In the genomic region with DNA sequence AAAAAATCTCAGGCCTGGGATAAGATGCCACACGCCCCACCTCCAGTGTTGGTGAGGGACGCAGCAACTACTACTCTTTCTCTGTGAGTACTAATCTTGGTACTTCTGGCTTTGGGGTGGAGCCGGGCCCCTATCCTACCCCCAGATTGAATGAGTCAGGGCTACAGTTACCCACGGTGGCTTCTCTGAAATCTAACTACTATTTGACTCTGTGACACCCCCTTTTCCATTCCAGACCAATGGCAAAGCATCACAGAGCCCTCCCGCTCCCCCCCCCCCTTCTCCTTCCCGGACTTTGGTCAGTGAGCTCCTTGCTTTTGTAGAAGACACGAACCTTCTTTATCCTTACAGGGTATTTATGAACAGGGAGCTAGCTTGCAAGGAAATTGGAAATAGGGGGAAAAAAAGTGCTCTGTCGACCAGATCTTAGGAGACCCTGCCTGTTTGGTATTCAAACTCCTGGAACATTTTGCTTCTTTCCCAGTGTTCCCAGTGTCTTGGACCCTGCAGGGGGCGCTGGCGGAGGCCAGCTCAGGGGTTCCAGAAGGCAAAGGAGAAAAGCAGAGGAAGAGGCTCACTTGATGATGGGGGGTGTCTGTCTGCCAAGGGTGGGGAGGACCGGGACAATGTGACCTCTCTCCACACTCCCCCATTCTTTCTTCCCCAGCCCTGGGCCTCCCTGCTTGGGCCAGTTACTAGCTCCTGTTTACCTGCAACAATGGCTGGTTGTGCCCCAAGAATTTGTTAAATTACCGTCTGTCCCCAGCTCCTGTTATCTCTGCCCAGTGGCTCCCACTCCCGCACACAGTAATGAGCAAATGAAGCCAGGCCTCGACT, we compare ENCODE assay signal across 8 mouse cellular contexts. TPM values are rescaled to one million over a fixed set of nuclear protein-coding genes. Genes with fewer than 3 reads are reported as not detected.
DNase-seq lines count a peak whose midpoint lies in the region; ATAC-seq and TF ChIP-seq lines count a peak whose summit lies in the region.

No protein-coding gene starts in this region.

- no peak for DNase-seq in kidney, adult 11 months
- DNase-seq in R1 (ENCODE audit: low read depth, low spot score) = peak; percentile 63
- DNase-seq in liver, embryonic 14.5 days (ENCODE audit: low read depth in 3 of 3, low spot score in 3 of 3) = no peak
- no peak for DNase-seq in stomach, postnatal 0 days (ENCODE audit: low spot score)
- no peak for DNase-seq in frontal cortex, postnatal 10 days (ENCODE audit: low spot score in 2 of 2)

- peak; percentile 14; the same call in 1 of the 2 replicates for TF ChIP-seq CTCF in liver, embryonic 14.5 days (IDR thresholded peaks at IDR 0.05; ENCODE audit: low read depth)
- TF ChIP-seq CTCF in stomach, postnatal 0 days (IDR thresholded peaks at IDR 0.05; ENCODE audit: low read depth) = peak; percentile 67

- TF ChIP-seq EP300 in liver, embryonic 14.5 days (IDR thresholded peaks at IDR 0.05; ENCODE audit: low read depth) = no peak
- no peak for TF ChIP-seq EP300 in stomach, postnatal 0 days (optimal IDR thresholded peaks at IDR 0.05)

- H3K36me3 ChIP-seq in kidney, embryonic 14.5 days (ENCODE audit: control insufficient read depth, insufficient read depth, low read length) = peaks cover 25% of the 10 kb centered on the region
- H3K36me3 ChIP-seq in forebrain, embryonic 13.5 days (ENCODE audit: poor library complexity, severe bottlenecking) = peaks cover 40% of the 10 kb centered on the region
- H3K36me3 ChIP-seq in liver, embryonic 14.5 days (replicated peaks; ENCODE audit: control insufficient read depth, insufficient read depth, low read depth) = no peaks in the 10 kb centered on the region
- H3K36me3 ChIP-seq in stomach, postnatal 0 days (ENCODE audit: control insufficient read depth, insufficient read depth, low read length) = no peaks in the 10 kb centered on the region

- H3K9ac ChIP-seq in kidney, embryonic 14.5 days (ENCODE audit: low read depth, low read length) = peak overlapping the region; percentile 99
- peak overlapping the region; percentile 100 for H3K9ac ChIP-seq in forebrain, embryonic 13.5 days
- H3K9ac ChIP-seq in liver, embryonic 14.5 days (replicated peaks) = no peak overlapping the region
- peak overlapping the region; percentile 82; the same call in 1 of the 2 replicates for H3K9ac ChIP-seq in stomach, postnatal 0 days (ENCODE audit: low read length)

- H3K27me3 ChIP-seq in kidney, embryonic 14.5 days (ENCODE audit: control insufficient read depth, insufficient read depth, low read length) = peaks cover 5% of the 10 kb centered on the region; the same call in 1 of the 2 replicates
- H3K27me3 ChIP-seq in forebrain, embryonic 13.5 days = no peaks in the 10 kb centered on the region
- H3K27me3 ChIP-seq in liver, embryonic 14.5 days (ENCODE audit: control insufficient read depth, insufficient read depth, low read length) = peaks cover 62% of the 10 kb centered on the region
- no peaks in the 10 kb centered on the region for H3K27me3 ChIP-seq in stomach, postnatal 0 days (ENCODE audit: control insufficient read depth, insufficient read depth, low read length)

- peak overlapping the region; percentile 18; the same call in 1 of the 2 replicates for H3K27ac ChIP-seq in kidney, embryonic 14.5 days (ENCODE audit: low read depth, low read length)
- peak overlapping the region; percentile 100 for H3K27ac ChIP-seq in forebrain, embryonic 13.5 days
- H3K27ac ChIP-seq in liver, embryonic 14.5 days = no peak overlapping the region
- no peak overlapping the region for H3K27ac ChIP-seq in stomach, postnatal 0 days (replicated peaks)

- H3K4me3 ChIP-seq in kidney, embryonic 14.5 days (ENCODE audit: low read length) = peak overlapping the region; percentile 96
- H3K4me3 ChIP-seq in forebrain, embryonic 13.5 days = peak overlapping the region; percentile 100
- H3K4me3 ChIP-seq in liver, embryonic 14.5 days (ENCODE audit: insufficient read depth in 1 of 2, low read depth in 2 of 2, low read length in 2 of 2) = no peak overlapping the region
- H3K4me3 ChIP-seq in stomach, postnatal 0 days (ENCODE audit: low read depth, low read length) = peak overlapping the region; percentile 75

- ATAC-seq in kidney, embryonic 14.5 days (ENCODE audit: low FRiP score, low TSS enrichment) = no peak
- ATAC-seq in forebrain, embryonic 13.5 days = no peak
- ATAC-seq in liver, embryonic 14.5 days (ENCODE audit: insufficient read depth) = no peak
- ATAC-seq in stomach, postnatal 0 days (ENCODE audit: low FRiP score, low TSS enrichment) = no peak
- no peak for ATAC-seq in megakaryocyte progenitor cell, adult 5-6 weeks (replicated peaks; ENCODE audit: poor library complexity)

- peak overlapping the region; percentile 85 for H3K4me2 ChIP-seq in kidney, embryonic 14.5 days (replicated peaks; ENCODE audit: low read depth, low read length)
- H3K4me2 ChIP-seq in forebrain, embryonic 13.5 days = peak overlapping the region; percentile 96
- H3K4me2 ChIP-seq in liver, embryonic 14.5 days (ENCODE audit: low read depth) = no peak overlapping the region; the same call in 1 of the 2 replicates
- H3K4me2 ChIP-seq in stomach, postnatal 0 days (replicated peaks; ENCODE audit: low read depth) = peak overlapping the region; percentile 98

- H3K9me3 ChIP-seq in kidney, embryonic 14.5 days (ENCODE audit: control insufficient read depth, low read length) = no peaks in the 10 kb centered on the region
- no peaks in the 10 kb centered on the region for H3K9me3 ChIP-seq in forebrain, embryonic 13.5 days (replicated peaks)
- no peaks in the 10 kb centered on the region for H3K9me3 ChIP-seq in liver, embryonic 14.5 days (ENCODE audit: control insufficient read depth, low read length)
- no peaks in the 10 kb centered on the region for H3K9me3 ChIP-seq in stomach, postnatal 0 days (ENCODE audit: control insufficient read depth, low read length)

- peaks cover 41% of the 10 kb centered on the region for H3K4me1 ChIP-seq in kidney, embryonic 14.5 days (ENCODE audit: control insufficient read depth, insufficient read depth, low read length)
- peaks cover 73% of the 10 kb centered on the region for H3K4me1 ChIP-seq in forebrain, embryonic 13.5 days
- no peaks in the 10 kb centered on the region for H3K4me1 ChIP-seq in liver, embryonic 14.5 days (replicated peaks; ENCODE audit: control insufficient read depth in 2 of 2, insufficient read depth in 2 of 2, low read length in 1 of 2)
- peaks cover 3% of the 10 kb centered on the region; the same call in 1 of the 2 replicates for H3K4me1 ChIP-seq in stomach, postnatal 0 days (replicated peaks; ENCODE audit: control insufficient read depth, insufficient read depth)

- 13% methylated on average over 14 of the region's 14 CpGs for WGBS in kidney, embryonic 14.5 days
- 1% methylated on average over 14 of the region's 14 CpGs for WGBS in forebrain, embryonic 13.5 days
- 10% methylated on average over 14 of the region's 14 CpGs for WGBS in liver, embryonic 14.5 days (ENCODE audit: insufficient replicate concordance)
- 20% methylated on average over 14 of the region's 14 CpGs for WGBS in stomach, postnatal 0 days

RNA-seq across cellular contexts. Expression of a gene that starts 1.9 kb away (rescaled TPM):
- 26.2 and 34.0 TPM in 2 replicates for polyA plus RNA-seq in kidney, embryonic 14.5 days (2014; fragmentation: Nextera tagmentation; extraction: Ambion mirVana)
- polyA plus RNA-seq in forebrain, embryonic 13.5 days (2015; fragmentation: Nextera tagmentation; extraction: Ambion mirVana) = 99.0 and 107 TPM in 2 replicates
- polyA plus RNA-seq in liver, embryonic 14.5 days (2012; rRNA removed) = 0.95 and 1.2 TPM in 2 replicates
- 0.37 and 0.59 TPM in 2 replicates for polyA plus RNA-seq in liver, embryonic 14.5 days (2014; fragmentation: Nextera tagmentation; extraction: Ambion mirVana)
- 3.2 and 3.6 TPM in 2 replicates for polyA plus RNA-seq in stomach, postnatal 0 days (2015; fragmentation: Nextera tagmentation; extraction: Ambion mirVana)
- total RNA-seq in megakaryocyte progenitor cell, adult 5-6 weeks (2015) = not detected in 2 replicates
- not detected in 2 replicates for total RNA-seq in megakaryocyte progenitor cell, adult 5-6 weeks (2017)

RNA-seq across cellular contexts. Expression of a gene that starts 34.8 kb away (rescaled TPM):
- polyA plus RNA-seq in kidney, embryonic 14.5 days (2014; fragmentation: Nextera tagmentation; extraction: Ambion mirVana) = 0.46 and 0.57 TPM in 2 replicates
- polyA plus RNA-seq in forebrain, embryonic 13.5 days (2015; fragmentation: Nextera tagmentation; extraction: Ambion mirVana) = not detected in 2 replicates
- polyA plus RNA-seq in liver, embryonic 14.5 days (2012; rRNA removed) = not detected in 2 replicates
- polyA plus RNA-seq in liver, embryonic 14.5 days (2014; fragmentation: Nextera tagmentation; extraction: Ambion mirVana) = not detected in 2 replicates
- polyA plus RNA-seq in stomach, postnatal 0 days (2015; fragmentation: Nextera tagmentation; extraction: Ambion mirVana) = 464 and 489 TPM in 2 replicates
- not detected in 2 replicates for total RNA-seq in megakaryocyte progenitor cell, adult 5-6 weeks (2015)
- total RNA-seq in megakaryocyte progenitor cell, adult 5-6 weeks (2017) = not detected in 2 replicates

RNA-seq across cellular contexts. Expression of a gene that starts 53.2 kb away (rescaled TPM):
- 16.4 and 20.9 TPM in 2 replicates for polyA plus RNA-seq in kidney, embryonic 14.5 days (2014; fragmentation: Nextera tagmentation; extraction: Ambion mirVana)
- 24.7 TPM in 2 replicates for polyA plus RNA-seq in forebrain, embryonic 13.5 days (2015; fragmentation: Nextera tagmentation; extraction: Ambion mirVana)
- 8.4 and 9.4 TPM in 2 replicates for polyA plus RNA-seq in liver, embryonic 14.5 days (2012; rRNA removed)
- 2.8 and 3.9 TPM in 2 replicates for polyA plus RNA-seq in liver, embryonic 14.5 days (2014; fragmentation: Nextera tagmentation; extraction: Ambion mirVana)
- 10.1 and 11.5 TPM in 2 replicates for polyA plus RNA-seq in stomach, postnatal 0 days (2015; fragmentation: Nextera tagmentation; extraction: Ambion mirVana)
- total RNA-seq in megakaryocyte progenitor cell, adult 5-6 weeks (2015) = 9.8 and 12.3 TPM in 2 replicates
- 2.8 and 4.6 TPM in 2 replicates for total RNA-seq in megakaryocyte progenitor cell, adult 5-6 weeks (2017)

Comparison
In these comparisons a context has a peak if more than half of its experiments do, and no peak if none do; other contexts are left out.
1. H3K27ac ChIP-seq: peak in kidney, embryonic 14.5 days (single experiment) and forebrain, embryonic 13.5 days (single experiment); none in liver, embryonic 14.5 days (single experiment) and stomach, postnatal 0 days (single experiment).
2. H3K4me3 ChIP-seq: peak in kidney, embryonic 14.5 days (single experiment), forebrain, embryonic 13.5 days (single experiment) and stomach, postnatal 0 days (single experiment); none in liver, embryonic 14.5 days (0 of 2).
3. RNA of a gene that starts 34.8 kb away (polyA plus RNA-seq): 464 to 489 TPM in stomach, postnatal 0 days; 0.46 to 0.57 TPM in kidney, embryonic 14.5 days, not detected in liver, embryonic 14.5 days and not detected in forebrain, embryonic 13.5 days; every median in the first group is over 100 times any median in the second.